In the genomic region with DNA sequence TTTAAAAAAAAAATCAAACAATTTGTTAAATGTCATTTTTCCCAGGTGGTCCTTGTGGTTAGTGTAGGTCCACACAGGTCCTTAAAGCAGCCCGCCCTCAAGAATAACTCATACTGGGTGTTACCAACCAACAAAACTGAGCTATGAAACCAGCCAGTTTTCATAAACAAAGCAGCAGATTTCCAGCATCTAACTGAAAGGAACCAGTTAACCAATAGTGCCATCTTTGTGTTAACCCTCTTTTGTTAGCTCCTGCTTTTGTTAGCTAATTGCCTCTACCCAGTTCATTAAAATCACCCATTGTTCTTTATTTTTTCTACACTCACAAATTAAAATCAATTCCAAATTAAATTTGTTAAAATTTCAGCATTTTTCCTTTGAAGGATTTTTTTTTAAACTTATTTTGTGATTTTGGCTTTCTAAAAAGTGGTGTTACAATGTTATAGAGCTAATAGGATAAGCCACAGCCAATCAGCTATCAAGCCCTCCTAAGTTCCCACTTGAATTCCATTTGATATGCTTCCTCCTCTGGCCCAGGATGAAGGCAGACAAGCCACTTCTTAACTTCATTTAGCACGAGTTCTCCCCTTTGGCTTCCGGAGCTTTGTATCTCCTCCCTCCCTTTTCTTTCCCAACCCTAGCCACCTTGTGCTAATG, we compare ENCODE assay signal across 24 mouse cellular contexts. TPM values are rescaled to one million over a fixed set of nuclear protein-coding genes. Genes with fewer than 3 reads are reported as not detected.
"Had no signal": no experiment of that assay in that cellular context is flagged by ENCODE, and none has a peak within 500 bp of the region (broad histone marks: within the 10 kb centered on the region; RNA-seq: fewer than 3 reads in every experiment).

No protein-coding gene starts in this region.

- H3K27ac ChIP-seq: kidney, embryonic 15.5 days; limb, embryonic 12.5 days; limb, embryonic 15.5 days; liver, embryonic 12.5 days; liver, embryonic 15.5 days; lung, embryonic 15.5 days; midbrain, embryonic 10.5 days; midbrain, embryonic 13.5 days; neural tube, embryonic 13.5 days had no signal

- H3K4me1 ChIP-seq: kidney, embryonic 15.5 days; limb, embryonic 12.5 days; limb, embryonic 15.5 days; liver, embryonic 12.5 days; liver, embryonic 15.5 days; lung, embryonic 15.5 days; megakaryocyte, embryonic 14.5 days; midbrain, embryonic 10.5 days; midbrain, embryonic 13.5 days; neural tube, embryonic 13.5 days had no signal

- ATAC-seq: liver, embryonic 12.5 days; midbrain, embryonic 13.5 days; midbrain, embryonic 16.5 days had no signal

- H3K4me3 ChIP-seq: kidney, embryonic 15.5 days; limb, embryonic 12.5 days; limb, embryonic 15.5 days; liver, embryonic 12.5 days; liver, embryonic 15.5 days; lung, embryonic 15.5 days; megakaryocyte, embryonic 14.5 days; midbrain, embryonic 10.5 days; midbrain, embryonic 13.5 days; myocyte; neural tube, embryonic 13.5 days had no signal

- H3K27me3 ChIP-seq: kidney, embryonic 15.5 days; limb, embryonic 12.5 days; limb, embryonic 15.5 days; liver, embryonic 12.5 days; liver, embryonic 15.5 days; lung, embryonic 15.5 days; megakaryocyte, embryonic 14.5 days; midbrain, embryonic 13.5 days; neural tube, embryonic 13.5 days had no signal

- DNase-seq: kidney, adult 8-10 months; kidney, postnatal 10 days; kidney, postnatal 36 days; left cerebral cortex, postnatal 4 days; lung, adult 18-20 months; lung, postnatal 10 days; lung, postnatal 36 days; right cerebral cortex, adult 18-20 months; right cerebral cortex, postnatal 14 days; thymus, adult 18-20 months; thymus, postnatal 36 days had no signal

- H3K36me3 ChIP-seq: kidney, embryonic 15.5 days; limb, embryonic 12.5 days; limb, embryonic 15.5 days; liver, embryonic 12.5 days; liver, embryonic 15.5 days; lung, embryonic 15.5 days; midbrain, embryonic 10.5 days; midbrain, embryonic 13.5 days; neural tube, embryonic 13.5 days had no signal

- H3K4me2 ChIP-seq: kidney, embryonic 15.5 days; limb, embryonic 12.5 days; limb, embryonic 15.5 days; liver, embryonic 12.5 days; liver, embryonic 15.5 days; lung, embryonic 15.5 days; midbrain, embryonic 13.5 days; neural tube, embryonic 13.5 days had no signal

- H3K9ac ChIP-seq: kidney, embryonic 15.5 days; limb, embryonic 12.5 days; limb, embryonic 15.5 days; liver, embryonic 12.5 days; liver, embryonic 15.5 days; lung, embryonic 15.5 days; midbrain, embryonic 13.5 days; neural tube, embryonic 13.5 days had no signal

- H3K9me3 ChIP-seq: kidney, embryonic 15.5 days; limb, embryonic 12.5 days; limb, embryonic 15.5 days; liver, embryonic 12.5 days; liver, embryonic 15.5 days; lung, embryonic 15.5 days; megakaryocyte, embryonic 14.5 days; midbrain, embryonic 10.5 days; midbrain, embryonic 13.5 days; neural tube, embryonic 13.5 days had no signal

RNA-seq across cellular contexts. Expression of a gene that starts 15.8 kb away (rescaled TPM):
- total RNA-seq: monocyte, adult 5-6 weeks had no signal
